Mouse (Mus musculus): ENCODE data around the gene 1700031F05Rik. TPM values are rescaled to one million over a fixed set of nuclear protein-coding genes. Genes with fewer than 3 reads are reported as not detected.
"Not testable (repeated sequence)": the region's sequence is repeated elsewhere in the genome, so short reads cannot be mapped to it uniquely, and the experiment has no call there.

Gene 1700031F05Rik
- not detected in 2 replicates for total RNA-seq (2012; rRNA removed)
- not detected for polyA plus RNA-seq (2012; ENCODE audit: insufficient read depth in 1 of 2, insufficient read length in 2 of 2, low read depth in 1 of 2, low replicate concordance in 2 of 2, missing spikeins in 1 of 2)

DNA sequence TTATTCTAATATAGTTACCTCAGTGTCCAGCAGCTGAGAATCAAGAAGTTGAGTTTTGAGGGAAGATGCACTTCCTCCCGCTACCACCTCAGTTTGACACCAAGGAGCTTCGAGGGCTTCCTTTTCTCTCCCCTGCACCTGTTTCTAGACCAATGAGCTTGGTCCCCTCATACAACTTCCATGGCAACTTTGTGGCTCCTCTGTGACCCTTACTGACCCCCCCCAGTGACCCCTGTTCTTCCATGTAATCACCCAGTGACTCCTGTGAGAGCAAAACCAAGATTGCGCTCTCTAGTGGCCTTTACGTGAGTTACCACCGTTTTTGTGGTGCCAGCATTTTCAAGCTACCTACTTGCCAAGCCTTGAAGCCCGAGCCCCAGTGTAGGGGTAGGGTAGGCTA, at the start of gene 1700031F05Rik:
Gene 1700031F05Rik (minus strand): TSS at position 101 of the 400 bp plus-strand sequence.
- Histone ChIP-seq H3K9me3 (replicated peaks; ENCODE audit: insufficient read depth, low read length) (no peaks in the 10 kb centered on the region), H3K79me2 (ENCODE audit: control insufficient read depth, insufficient read depth, low read length, poor library complexity) (no peaks in the 10 kb centered on the region), H3K4me3 (ENCODE audit: control insufficient read depth in 1 of 2, insufficient read depth in 1 of 2, low read depth in 2 of 2, low read length in 2 of 2) (no peak within 1 kb of the TSS), H3K4me1 (ENCODE audit: control insufficient read depth in 1 of 2, insufficient read depth in 2 of 2, low read length in 2 of 2) (no peaks in the 10 kb centered on the region), H3K9ac (ENCODE audit: control insufficient read depth, low read depth, low read length, poor library complexity, severe bottlenecking) (no peak within 1 kb of the TSS), H3K36me3 (ENCODE audit: control insufficient read depth in 1 of 2, insufficient read depth in 2 of 2, low read length in 2 of 2) (no peaks in the 10 kb centered on the region), H3K27ac (ENCODE audit: control insufficient read depth, low read depth, low read length) (no peak within 1 kb of the TSS), H3K27me3 (ENCODE audit: control insufficient read depth in 1 of 2, insufficient read depth in 2 of 2, low read length in 2 of 2) (no peaks in the 10 kb centered on the region)
- TF ChIP-seq TCF12 (IDR thresholded peaks at IDR 0.05; ENCODE audit: low read depth, low read length) (no peak), MYC (IDR thresholded peaks at IDR 0.05; ENCODE audit: low read depth, low read length) (no peak), MAFK (IDR thresholded peaks at IDR 0.05; ENCODE audit: borderline replicate concordance, low read depth, low read length) (no peak), TBP (IDR thresholded peaks at IDR 0.05; ENCODE audit: low read depth, low read length) (no peak), MEF2A (IDR thresholded peaks at IDR 0.05; ENCODE audit: extremely low read depth, insufficient replicate concordance, low read depth, low read length, poor library complexity, severe bottlenecking) (no peak), POLR2AphosphoS5 (IDR thresholded peaks at IDR 0.05; ENCODE audit: borderline replicate concordance, low read depth, low read length) (no peak), BHLHE40 (IDR thresholded peaks at IDR 0.05; ENCODE audit: borderline replicate concordance, low read depth, low read length) (no peak), E2F4 (IDR thresholded peaks at IDR 0.05; ENCODE audit: borderline replicate concordance, low read depth, low read length) (no peak), SMC3 (IDR thresholded peaks at IDR 0.05; ENCODE audit: low read depth, low read length) (no peak), ETS1 (IDR thresholded peaks at IDR 0.05; ENCODE audit: low read depth, low read length) (no peak), GABPA (IDR thresholded peaks at IDR 0.05; ENCODE audit: low read depth, low read length) (no peak), JUND (IDR thresholded peaks at IDR 0.05; ENCODE audit: low read depth, low read length) (no peak), ZMIZ1 (IDR thresholded peaks at IDR 0.05; ENCODE audit: low read depth, low read length) (no peak), CHD1 (IDR thresholded peaks at IDR 0.05; ENCODE audit: low read depth, low read length) (no peak), GATA1 (IDR thresholded peaks at IDR 0.05; ENCODE audit: low read depth, low read length) (no peak), USF1 (IDR thresholded peaks at IDR 0.05; ENCODE audit: low read depth, low read length) (no peak), MYB (IDR thresholded peaks at IDR 0.05; ENCODE audit: low read depth, low read length) (no peak)
- no peak for DNase-seq (ENCODE audit: low read depth, low spot score)

DNA sequence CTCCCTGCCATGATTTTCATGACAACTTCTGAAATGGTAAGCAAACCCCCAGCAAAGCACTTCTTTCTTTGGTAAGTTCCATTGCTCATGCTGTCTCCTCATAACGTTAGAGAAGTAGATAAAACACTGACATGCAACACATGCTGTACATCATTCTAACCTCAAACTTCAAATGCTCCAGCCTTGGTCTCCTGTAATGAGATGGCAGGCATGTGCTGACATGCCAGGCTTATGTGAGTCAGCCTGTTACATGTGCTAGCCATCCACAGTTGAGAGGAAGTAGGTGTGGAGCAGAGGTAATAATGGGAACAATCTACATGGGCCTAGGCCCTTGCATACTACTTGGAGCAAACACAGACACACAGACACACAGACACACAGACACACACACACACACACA, 47.1 kb upstream of the 1700031F05Rik start:
- not testable (repeated sequence) for H3K4me3 ChIP-seq (ENCODE audit: control insufficient read depth in 1 of 2, insufficient read depth in 1 of 2, low read depth in 2 of 2, low read length in 2 of 2); H3K9me3 ChIP-seq (replicated peaks; ENCODE audit: insufficient read depth, low read length); H3K36me3 ChIP-seq (ENCODE audit: control insufficient read depth in 1 of 2, insufficient read depth in 2 of 2, low read length in 2 of 2); DNase-seq (ENCODE audit: low read depth, low spot score); H3K4me1 ChIP-seq (ENCODE audit: control insufficient read depth in 1 of 2, insufficient read depth in 2 of 2, low read length in 2 of 2); H3K9ac ChIP-seq (ENCODE audit: control insufficient read depth, low read depth, low read length, poor library complexity, severe bottlenecking); H3K79me2 ChIP-seq (ENCODE audit: control insufficient read depth, insufficient read depth, low read length, poor library complexity); H3K27ac ChIP-seq (ENCODE audit: control insufficient read depth, low read depth, low read length); H3K27me3 ChIP-seq (ENCODE audit: control insufficient read depth in 1 of 2, insufficient read depth in 2 of 2, low read length in 2 of 2)

DNA sequence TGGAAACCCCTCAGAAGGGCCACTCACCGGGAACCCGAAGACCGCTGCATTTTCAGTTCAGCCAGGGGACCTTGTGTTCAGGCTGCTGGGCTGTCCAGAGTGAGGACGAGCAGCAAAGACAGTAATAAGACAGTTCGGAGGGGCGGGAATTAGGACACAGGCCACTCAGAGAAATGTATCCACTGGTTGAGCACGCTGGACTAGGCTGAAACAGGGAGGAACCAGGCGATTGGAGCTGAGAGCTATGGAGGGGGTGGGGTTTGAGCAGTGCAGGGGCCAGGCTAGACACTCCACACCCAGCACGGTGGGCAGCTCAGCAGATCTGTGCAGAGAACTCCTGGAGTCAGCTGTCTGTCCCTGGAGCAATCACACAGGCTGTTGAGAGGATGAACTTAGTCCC, 40.8 kb upstream of the 1700031F05Rik start, which contains the start of the genes Dmrtc1a and 1700011M02Rik:
Gene Dmrtc1a (minus strand): TSS at position 101 of the 400 bp plus-strand sequence.
Gene 1700011M02Rik (plus strand): TSS at position 319 of the 400 bp plus-strand sequence.
- not testable (repeated sequence) for H3K79me2 ChIP-seq (ENCODE audit: control insufficient read depth, insufficient read depth, low read length, poor library complexity); H3K4me3 ChIP-seq (ENCODE audit: control insufficient read depth in 1 of 2, insufficient read depth in 1 of 2, low read depth in 2 of 2, low read length in 2 of 2); H3K27ac ChIP-seq (ENCODE audit: control insufficient read depth, low read depth, low read length); H3K27me3 ChIP-seq (ENCODE audit: control insufficient read depth in 1 of 2, insufficient read depth in 2 of 2, low read length in 2 of 2); H3K4me1 ChIP-seq (ENCODE audit: control insufficient read depth in 1 of 2, insufficient read depth in 2 of 2, low read length in 2 of 2); H3K36me3 ChIP-seq (ENCODE audit: control insufficient read depth in 1 of 2, insufficient read depth in 2 of 2, low read length in 2 of 2); DNase-seq (ENCODE audit: low read depth, low spot score); H3K9ac ChIP-seq (ENCODE audit: control insufficient read depth, low read depth, low read length, poor library complexity, severe bottlenecking); H3K9me3 ChIP-seq (replicated peaks; ENCODE audit: insufficient read depth, low read length)

DNA sequence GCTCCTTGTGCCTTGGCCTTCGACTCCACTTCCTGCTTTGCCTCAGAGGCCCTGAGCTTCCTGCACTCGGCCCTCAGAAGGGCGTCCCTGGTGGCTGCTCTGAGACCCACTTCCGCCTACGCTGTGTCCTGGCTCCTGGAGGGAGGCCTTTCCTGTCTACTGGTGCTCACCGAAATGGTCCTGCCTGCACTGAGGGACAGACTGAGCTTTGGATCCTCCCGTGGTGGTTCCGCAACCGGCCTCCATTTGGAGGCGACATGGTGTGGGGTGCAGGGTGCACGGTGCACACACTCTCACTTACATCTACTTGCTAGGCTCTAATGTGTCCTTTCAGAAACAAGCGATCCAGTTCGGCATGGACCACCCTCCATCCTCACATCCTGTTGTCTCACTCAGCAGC, 13.3 kb downstream of the 1700031F05Rik start, which contains the start of gene Dmrtc1c2:
Gene Dmrtc1c2 (minus strand): TSS at position 101 of the 400 bp plus-strand sequence.
- not testable (repeated sequence) for H3K27me3 ChIP-seq (ENCODE audit: control insufficient read depth in 1 of 2, insufficient read depth in 2 of 2, low read length in 2 of 2); H3K9me3 ChIP-seq (replicated peaks; ENCODE audit: insufficient read depth, low read length); H3K4me3 ChIP-seq (ENCODE audit: control insufficient read depth in 1 of 2, insufficient read depth in 1 of 2, low read depth in 2 of 2, low read length in 2 of 2); DNase-seq (ENCODE audit: low read depth, low spot score); H3K79me2 ChIP-seq (ENCODE audit: control insufficient read depth, insufficient read depth, low read length, poor library complexity); H3K36me3 ChIP-seq (ENCODE audit: control insufficient read depth in 1 of 2, insufficient read depth in 2 of 2, low read length in 2 of 2); H3K4me1 ChIP-seq (ENCODE audit: control insufficient read depth in 1 of 2, insufficient read depth in 2 of 2, low read length in 2 of 2); H3K9ac ChIP-seq (ENCODE audit: control insufficient read depth, low read depth, low read length, poor library complexity, severe bottlenecking); H3K27ac ChIP-seq (ENCODE audit: control insufficient read depth, low read depth, low read length)

Data from MEL (cell line).